Mouse (Mus musculus) heart, embryonic 14.5 days (tissue): ENCODE results near the gene Nop2. TPM values are rescaled to one million over a fixed set of nuclear protein-coding genes. Genes with fewer than 3 reads are reported as not detected.

Experiments used
- ATAC-seq: fragments of 200-750 bp; cut with Nextera tagmentation; 2 replicates; pipeline ENCODE4 v1.8.0; 2017; ENCODE audit warnings: low read depth, moderate TSS enrichment; ENCODE audit not compliant: insufficient number of reproducible peaks, insufficient read depth, low FRiP score
- H3K27ac ChIP-seq, 2 experiments: fragments of 200-500 bp in 1 of 2; fragments of 300-500 bp in 1 of 2; sonication (generic) in 1 of 2; replicated peaks in 1 of 2; 2 replicates each; pipeline ENCODE4 v1.5.1; 2012 to 2014; ENCODE audit warnings: low read depth in 2 of 2, low read length in 2 of 2, control low read depth in 1 of 2, mild to moderate bottlenecking in 1 of 2, mixed read lengths in 1 of 2; ENCODE audit not compliant: control insufficient read depth in 1 of 2, insufficient read depth in 1 of 2
- H3K27me3 ChIP-seq: fragments of 300-500 bp; sonication (generic); 2 replicates; pipeline ENCODE4 v1.6.1; 2014; ENCODE audit warnings: mild to moderate bottlenecking, low read length, control low read depth; ENCODE audit not compliant: control insufficient read depth, insufficient read depth
- H3K36me3 ChIP-seq: fragments of 300-500 bp; sonication (generic); 2 replicates; pipeline ENCODE4 v1.6.1; 2014; ENCODE audit warnings: mild to moderate bottlenecking, control low read depth, low read length, mixed read lengths; ENCODE audit not compliant: control insufficient read depth, insufficient read depth
- H3K4me1 ChIP-seq, 2 experiments: fragments of 200-500 bp in 1 of 2; fragments of 300-500 bp in 1 of 2; sonication (generic) in 1 of 2; 2 replicates each; pipeline ENCODE4 v1.6.1; 2012 to 2014; ENCODE audit warnings: low read length in 2 of 2, control low read depth in 1 of 2, mixed read lengths in 1 of 2; ENCODE audit not compliant: control insufficient read depth in 2 of 2, insufficient read depth in 2 of 2
- H3K4me2 ChIP-seq: fragments of 300-500 bp; sonication (generic); 2 replicates; pipeline ENCODE4 v1.6.1; 2014; ENCODE audit warnings: mild to moderate bottlenecking, low read length
- H3K4me3 ChIP-seq, 2 experiments: fragments of 200-500 bp in 1 of 2; fragments of 300-500 bp in 1 of 2; sonication (generic) in 1 of 2; 2 replicates each; pipeline ENCODE4 v1.5.1; 2012 to 2014; ENCODE audit warnings: low read length in 2 of 2, mild to moderate bottlenecking in 2 of 2, control low read depth in 1 of 2, low read depth in 1 of 2, moderate library complexity in 1 of 2; ENCODE audit not compliant: control insufficient read depth in 1 of 2, insufficient read depth in 1 of 2
- H3K9ac ChIP-seq: fragments of 300-500 bp; sonication (generic); 2 replicates; pipeline ENCODE4 v1.6.1; 2014; ENCODE audit warnings: mild to moderate bottlenecking, low read length
- H3K9me3 ChIP-seq: fragments of 300-500 bp; sonication (generic); 2 replicates; pipeline ENCODE4 v1.6.1; 2016; ENCODE audit warnings: low read length, control low read depth; ENCODE audit not compliant: control insufficient read depth
- WGBS: fragments of 180-500 bp; shearing (Covaris S2); extraction: QIAGEN DNeasy Blood & Tissue Kit; methylation state at CpG from one replicate; pipeline ENCODE4 v1.1.7; 2014; 5-methylcytosine and 5-hydroxymethylcytosine counted together
- polyA plus RNA-seq: library from polyadenylated mRNA; unstranded; fragments of >200 nt; fragmentation: Nextera tagmentation; extraction: Ambion mirVana; gene quantifications from 2 replicates; pipeline ENCODE4 v1.2.1, GENCODE M21; 2014

The Nop2 gene
- polyA plus RNA-seq, 1 experiment from 2014 or later = 35.3 TPM

GRCm38 (mm10) chr6:125155262-125155661 is 23.6 kb downstream of the Nop2 start:
- peaks cover 78% of the 10 kb centered on the region for H3K36me3 ChIP-seq
- no peak overlapping the region for H3K27ac ChIP-seq
- no peaks in the 10 kb centered on the region for H3K9me3 ChIP-seq
- H3K9ac ChIP-seq = no peak overlapping the region
- no peak overlapping the region for H3K4me2 ChIP-seq
- no peak overlapping the region for H3K4me3 ChIP-seq
- ATAC-seq = no peak
- no peaks in the 10 kb centered on the region for H3K27me3 ChIP-seq
- peaks cover 0 to 8% of the 10 kb centered on the region in 2 experiments; a peak in 1 of 4 replicates for H3K4me1 ChIP-seq
- 89% methylated on average over 8 of the region's 8 CpGs for WGBS

- Histone ChIP-seq H3K36me3 (peaks cover 84% of the 10 kb centered on the region), H3K27me3 (no peaks in the 10 kb centered on the region)
Observed at GRCm38 (mm10) chr6:125156491-125156890, 24.8 kb downstream of the Nop2 start.

GRCm38 (mm10) chr6:125156903-125157614 is 25.4 kb downstream of the Nop2 start:
- Histone ChIP-seq H3K36me3 (peaks cover 84% of the 10 kb centered on the region), H3K4me3 (no peak overlapping the region), H3K9me3 (no peaks in the 10 kb centered on the region), H3K4me2 (no peak overlapping the region), H3K27ac (no peak overlapping the region), H3K4me1 (peaks cover 11 to 21% of the 10 kb centered on the region in 2 experiments; a peak in 3 of 4 replicates), H3K27me3 (no peaks in the 10 kb centered on the region), H3K9ac (no peak overlapping the region)
- WGBS = 75% methylated on average over 7 of the region's 7 CpGs
- no peak for ATAC-seq

More at GRCm38 (mm10) chr6:125156491-125156890, 24.8 kb downstream of the Nop2 start:
- no peak overlapping the region for H3K27ac ChIP-seq
- H3K4me3 ChIP-seq = no peak overlapping the region
- H3K4me1 ChIP-seq = peaks cover 9 to 17% of the 10 kb centered on the region in 2 experiments; a peak in 3 of 4 replicates
- ATAC-seq = no peak
- WGBS = 95% methylated on average over 3 of the region's 3 CpGs
- no peak overlapping the region for H3K4me2 ChIP-seq
- H3K9ac ChIP-seq = no peak overlapping the region
- no peaks in the 10 kb centered on the region for H3K9me3 ChIP-seq

- 82% methylated on average over 15 of the region's 15 CpGs for WGBS
- ATAC-seq = no peak
- Histone ChIP-seq H3K36me3 (peaks cover 82% of the 10 kb centered on the region), H3K27ac (no peak overlapping the region), H3K27me3 (no peaks in the 10 kb centered on the region), H3K4me1 (peaks cover 11 to 30% of the 10 kb centered on the region in 2 experiments; a peak in 3 of 4 replicates), H3K4me3 (no peak overlapping the region), H3K9ac (no peak overlapping the region), H3K9me3 (no peaks in the 10 kb centered on the region), H3K4me2 (no peak overlapping the region)
Observed at GRCm38 (mm10) chr6:125158944-125159492, 27.3 kb downstream of the Nop2 start.

GRCm38 (mm10) chr6:125159773-125160557 is 28.3 kb downstream of the Nop2 start:
- WGBS = 67% methylated on average over 7 of the region's 7 CpGs
- Histone ChIP-seq H3K4me1 (peaks cover 11 to 33% of the 10 kb centered on the region in 2 experiments; a peak in 3 of 4 replicates), H3K27ac (peak overlapping the region in 1 of 2 experiments; percentile 86; a peak in 3 of 4 replicates), H3K36me3 (peaks cover 85% of the 10 kb centered on the region), H3K4me2 (no peak overlapping the region), H3K9me3 (no peaks in the 10 kb centered on the region), H3K9ac (peak overlapping the region; percentile 3; the same call in 1 of the 2 replicates), H3K27me3 (no peaks in the 10 kb centered on the region), H3K4me3 (no peak overlapping the region)
- ATAC-seq = no peak

GRCm38 (mm10) chr6:125160558-125160853 is 28.8 kb downstream of the Nop2 start:
- Histone ChIP-seq H3K36me3 (peaks cover 80% of the 10 kb centered on the region), H3K4me3 (no peak overlapping the region; a peak in 1 of 4 replicates), H3K9ac (peak overlapping the region; percentile 52; the same call in 1 of the 2 replicates), H3K27me3 (no peaks in the 10 kb centered on the region), H3K4me1 (peaks cover 11 to 33% of the 10 kb centered on the region in 2 experiments; a peak in 3 of 4 replicates), H3K27ac (peak overlapping the region; percentile 73 to 86), H3K4me2 (peak overlapping the region; percentile 70; the same call in 1 of the 2 replicates), H3K9me3 (no peaks in the 10 kb centered on the region)
- no peak for ATAC-seq
- WGBS = 38% methylated on average over 10 of the region's 10 CpGs
